Mouse (Mus musculus) liver, embryonic 14.5 days (tissue): ENCODE results near the gene Usp42. TPM values are rescaled to one million over a fixed set of nuclear protein-coding genes. Genes with fewer than 3 reads are reported as not detected.

Experiments
- ATAC-seq: fragments of 200-750 bp; cut with Nextera tagmentation; 2 replicates; pipeline ENCODE4 v1.8.0; 2017; ENCODE audit warnings: moderate number of reproducible peaks, mild to moderate bottlenecking, moderate library complexity; ENCODE audit not compliant: insufficient read depth
- DNase-seq, 3 experiments: peaks; one replicate each; pipeline ENCODE4 v3.0.0-alpha.2; 2012 to 2013; ENCODE audit warnings: low read depth in 3 of 3, low spot score in 3 of 3
- H3K27ac ChIP-seq: fragments of 300-500 bp; sonication (generic); 2 replicates; pipeline ENCODE4 v1.5.1; 2014; ENCODE audit warnings: moderate library complexity, mild to moderate bottlenecking, control low read depth, inconsistent platforms
- H3K27me3 ChIP-seq: fragments of 300-500 bp; sonication (generic); 2 replicates; pipeline ENCODE4 v1.6.1; 2014; ENCODE audit warnings: mild to moderate bottlenecking, low read length, moderate library complexity; ENCODE audit not compliant: control insufficient read depth, insufficient read depth
- H3K36me3 ChIP-seq: fragments of 300-500 bp; sonication (generic); replicated peaks from 2 replicates; pipeline ENCODE4 v1.6.1; 2014; ENCODE audit warnings: low read depth; ENCODE audit not compliant: control insufficient read depth, insufficient read depth
- H3K4me1 ChIP-seq, 2 experiments: fragments of 200-500 bp in 1 of 2; fragments of 300-500 bp in 1 of 2; sonication (generic) in 1 of 2; replicated peaks; 2 replicates each; pipeline ENCODE4 v1.6.1; 2012 to 2014; ENCODE audit warnings: antibody characterized with exemption in 1 of 2, inconsistent platforms in 1 of 2, low read length in 1 of 2; ENCODE audit not compliant: control insufficient read depth in 2 of 2, insufficient read depth in 2 of 2
- H3K4me2 ChIP-seq: fragments of 300-500 bp; sonication (generic); 2 replicates; pipeline ENCODE4 v1.6.1; 2014; ENCODE audit warnings: low read depth, mild to moderate bottlenecking, control low read depth, moderate library complexity
- H3K4me3 ChIP-seq, 2 experiments: fragments of 200-500 bp in 1 of 2; fragments of 300-500 bp in 1 of 2; sonication (generic) in 1 of 2; 2 replicates each; pipeline ENCODE4 v1.5.1; 2012 to 2014; ENCODE audit warnings: low read depth in 2 of 2, low read length in 2 of 2, mild to moderate bottlenecking in 2 of 2, control low read depth in 1 of 2, inconsistent platforms in 1 of 2, moderate library complexity in 1 of 2; ENCODE audit not compliant: insufficient read depth in 1 of 2
- H3K9ac ChIP-seq: fragments of 300-500 bp; sonication (generic); replicated peaks from 2 replicates; pipeline ENCODE4 v1.6.1; 2014; ENCODE audit warnings: mild to moderate bottlenecking, control low read depth, moderate library complexity
- H3K9me3 ChIP-seq: fragments of 300-500 bp; sonication (generic); 2 replicates; pipeline ENCODE4 v1.6.1; 2016; ENCODE audit warnings: low read length, mixed read lengths; ENCODE audit not compliant: control insufficient read depth
- CTCF ChIP-seq: IDR thresholded peaks from 2 replicates; pipeline ENCODE4 v1.5.1; 2016; ENCODE audit warnings: antibody characterized with exemption, low read depth, control low read depth
- EP300 ChIP-seq: IDR thresholded peaks from 2 replicates; pipeline ENCODE4 v1.6.1; 2016; ENCODE audit warnings: antibody characterized with exemption, low read depth
- WGBS: fragments of 180-500 bp; shearing (Covaris S2); extraction: QIAGEN DNeasy Blood & Tissue Kit; methylation state at CpG from one replicate; pipeline ENCODE4 v1.1.7; 2014; ENCODE audit not compliant: insufficient replicate concordance; 5-methylcytosine and 5-hydroxymethylcytosine counted together
- polyA plus RNA-seq, 2 experiments: library from polyadenylated mRNA; depleted of rRNA in 1 of 2; stranded (reverse) in 1 of 2; unstranded in 1 of 2; fragments of >200 nt; fragmentation: Nextera tagmentation in 1 of 2; extraction: Ambion mirVana in 1 of 2; gene quantifications; 2 replicates each; pipeline versions ENCODE4 v1.2.1 to v1.2.3; 2012 to 2014

Gene Usp42
- polyA plus RNA-seq, 2 experiments, result 1.7 to 2.5 TPM

GRCm38 (mm10) chr5:143683696-143684095, 48.4 kb downstream of the Usp42 start:
- peaks cover 32% of the 10 kb centered on the region for H3K36me3 ChIP-seq
- H3K27ac ChIP-seq, result no peak overlapping the region
- WGBS, result 81% methylated on average over 6 of the region's 6 CpGs
- TF ChIP-seq EP300, result no peak
- no peak for TF ChIP-seq CTCF
- H3K4me1 ChIP-seq, result peaks cover under 1 to 6% of the 10 kb centered on the region in 2 experiments
- no peak overlapping the region for H3K9ac ChIP-seq
- H3K27me3 ChIP-seq, result no peaks in the 10 kb centered on the region
- no peak overlapping the region for H3K4me3 ChIP-seq
- no peak for ATAC-seq
- H3K4me2 ChIP-seq, result no peak overlapping the region
- no peaks in the 10 kb centered on the region for H3K9me3 ChIP-seq
- DNase-seq, result no peak

- H3K4me2 ChIP-seq, result no peak overlapping the region
- H3K27me3 ChIP-seq, result no peaks in the 10 kb centered on the region
- ATAC-seq, result no peak
- H3K4me1 ChIP-seq, result peaks cover 16 to 28% of the 10 kb centered on the region in 2 experiments
- no peak overlapping the region for H3K4me3 ChIP-seq
- no peak overlapping the region for H3K27ac ChIP-seq
- H3K36me3 ChIP-seq, result peaks cover 5% of the 10 kb centered on the region
- H3K9me3 ChIP-seq, result no peaks in the 10 kb centered on the region
- no peak overlapping the region for H3K9ac ChIP-seq
- DNase-seq, result no peak
- WGBS, result 33% methylated on average over 6 of the region's 6 CpGs
- TF ChIP-seq EP300 (no peak), CTCF (no peak)
These were observed 52.4 kb downstream of the Usp42 start for GRCm38 (mm10) chr5:143679654-143680053.

DNA sequence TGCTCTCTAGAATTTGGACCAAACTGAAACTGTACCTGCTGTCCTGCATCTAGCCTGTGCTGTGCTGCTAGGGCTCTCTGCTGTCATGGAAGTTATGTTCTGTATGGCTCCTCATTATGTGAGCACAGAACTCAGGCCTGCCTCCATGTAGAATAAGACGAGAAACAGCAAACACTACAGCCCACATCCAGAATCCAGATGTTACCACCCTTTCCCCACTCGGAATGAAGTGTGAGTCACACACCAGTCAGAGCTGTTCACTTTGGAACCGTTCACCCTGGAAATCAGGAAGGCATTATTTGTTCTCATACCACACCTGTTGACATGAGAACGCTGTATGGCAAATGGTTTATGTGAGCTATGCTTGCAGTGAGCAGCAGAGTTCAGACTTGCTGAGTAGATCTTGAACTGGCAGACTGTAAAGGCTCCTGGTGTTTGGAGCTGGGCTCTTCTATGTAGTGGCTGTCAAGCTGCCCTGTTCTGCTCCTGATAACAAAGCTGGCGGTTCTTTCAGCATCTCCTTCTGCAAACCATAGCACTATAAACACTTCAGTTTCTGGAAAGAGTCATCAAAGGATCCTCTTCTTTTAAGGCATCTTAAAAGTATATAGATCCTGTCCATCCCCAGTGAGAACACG, 53.3 kb downstream of the Usp42 start:
- Histone ChIP-seq H3K9ac (no peak overlapping the region), H3K4me2 (no peak overlapping the region), H3K36me3 (no peaks in the 10 kb centered on the region), H3K4me3 (no peak overlapping the region), H3K4me1 (peaks cover 16 to 32% of the 10 kb centered on the region in 2 experiments), H3K27ac (no peak overlapping the region), H3K27me3 (no peaks in the 10 kb centered on the region), H3K9me3 (no peaks in the 10 kb centered on the region)
- no peak for TF ChIP-seq CTCF
- DNase-seq (no peak), ATAC-seq (peak; percentile 50; the same call in 1 of the 2 replicates)
- WGBS, result 57% methylated on average over 6 of the region's 6 CpGs

DNA sequence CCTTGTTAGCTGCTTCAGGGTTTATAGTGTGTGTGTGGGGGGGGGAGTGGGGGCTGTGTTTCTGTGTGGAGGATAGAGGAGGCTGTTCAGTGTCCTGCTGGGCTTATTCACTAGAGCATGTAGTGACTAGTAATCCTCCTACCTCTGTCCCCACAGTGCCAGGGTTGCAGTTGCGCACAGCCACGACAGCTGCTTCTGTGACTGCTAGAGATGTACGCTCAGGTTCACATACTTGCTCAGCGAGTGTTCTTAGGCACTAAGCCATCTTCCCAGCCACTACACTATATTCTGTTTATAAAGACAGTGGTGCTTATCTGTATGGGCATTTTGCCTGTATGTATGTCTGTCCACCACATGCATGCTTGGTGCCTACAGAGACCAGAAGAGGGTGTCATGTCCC, 54.7 kb downstream of the Usp42 start:
- H3K9me3 ChIP-seq, result no peaks in the 10 kb centered on the region
- H3K4me2 ChIP-seq, result no peak overlapping the region
- TF ChIP-seq CTCF, result no peak
- no peak for TF ChIP-seq EP300
- no peak overlapping the region for H3K9ac ChIP-seq
- ATAC-seq, result no peak
- H3K4me3 ChIP-seq, result no peak overlapping the region
- DNase-seq, result no peak
- H3K27me3 ChIP-seq, result no peaks in the 10 kb centered on the region
- peaks cover 25 to 43% of the 10 kb centered on the region in 2 experiments for H3K4me1 ChIP-seq
- no peak overlapping the region for H3K27ac ChIP-seq
- H3K36me3 ChIP-seq, result no peaks in the 10 kb centered on the region; the same call in 1 of the 2 replicates
- WGBS, result 80% methylated on average over 4 of the region's 4 CpGs

DNA sequence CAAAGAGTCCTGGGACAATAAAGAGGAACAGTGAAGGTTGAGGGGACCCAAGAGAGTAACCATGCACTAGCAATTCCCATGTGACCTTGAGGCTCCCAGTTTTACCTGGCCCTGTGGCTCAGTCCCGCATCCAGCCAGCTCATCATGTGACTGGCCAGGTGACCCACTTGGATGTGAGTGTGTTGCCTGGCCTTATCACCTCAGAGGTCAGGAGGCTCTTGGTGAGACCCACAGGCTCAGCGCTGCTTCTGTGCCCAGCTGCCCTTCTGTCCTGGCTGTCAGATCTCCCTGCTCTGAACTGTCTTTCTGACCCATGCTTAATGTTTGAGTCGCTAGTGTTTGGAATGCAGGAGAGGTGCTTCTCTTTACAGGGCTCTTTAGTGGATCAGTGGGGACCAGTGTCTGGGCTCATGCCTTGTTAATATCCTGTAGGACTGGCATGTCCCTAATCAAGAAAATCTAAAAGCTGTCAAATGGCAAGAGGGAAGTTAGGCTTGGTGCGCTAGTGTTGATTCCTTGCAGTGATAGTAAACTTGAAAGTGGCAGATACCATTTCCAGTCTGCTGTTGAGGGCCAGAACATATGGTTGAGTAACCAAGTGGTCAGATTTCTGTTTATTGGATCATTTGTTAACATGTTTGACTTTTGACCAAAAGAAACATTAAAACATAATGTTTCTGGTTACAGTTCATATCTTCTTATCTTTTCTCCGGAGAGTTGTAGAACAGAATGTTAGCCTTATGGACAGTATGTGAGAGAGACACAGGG, 55.7 kb downstream of the Usp42 start:
- no peak overlapping the region for H3K4me2 ChIP-seq
- H3K27ac ChIP-seq, result no peak overlapping the region
- no peak overlapping the region for H3K4me3 ChIP-seq
- no peaks in the 10 kb centered on the region for H3K27me3 ChIP-seq
- no peaks in the 10 kb centered on the region; the same call in 1 of the 2 replicates for H3K36me3 ChIP-seq
- no peaks in the 10 kb centered on the region for H3K9me3 ChIP-seq
- peaks cover 25 to 43% of the 10 kb centered on the region in 2 experiments for H3K4me1 ChIP-seq
- DNase-seq (no peak), ATAC-seq (no peak)
- no peak for TF ChIP-seq CTCF
- TF ChIP-seq EP300, result no peak
- WGBS, result 50% methylated on average over 5 of the region's 5 CpGs
- H3K9ac ChIP-seq, result no peak overlapping the region
